Mouse (Mus musculus) liver, adult 2 months (tissue): ENCODE results near the gene Rab44. TPM values are rescaled to one million over a fixed set of nuclear protein-coding genes. Genes with fewer than 3 reads are reported as not detected.

Source experiments
- DNase-seq: peaks from one replicate; pipeline ENCODE4 v3.0.0-alpha.2; 2011; ENCODE audit warnings: low read depth, low spot score; ENCODE audit errors: extremely low read depth
- H3K27ac ChIP-seq: fragments of 200-500 bp; replicated peaks from 2 replicates; pipeline ENCODE4 v1.5.1; 2012; ENCODE audit warnings: low read depth, mild to moderate bottlenecking, control low read depth, inconsistent platforms, low read length; ENCODE audit not compliant: insufficient read depth
- H3K27me3 ChIP-seq: fragments of 200-500 bp; 2 replicates; pipeline ENCODE4 v1.6.1; 2012; ENCODE audit warnings: mild to moderate bottlenecking, moderate library complexity, low read length, inconsistent platforms; ENCODE audit not compliant: control insufficient read depth, insufficient read depth
- H3K36me3 ChIP-seq: fragments of 200-500 bp; 2 replicates; pipeline ENCODE4 v1.6.1; 2012; ENCODE audit warnings: low read length, inconsistent platforms; ENCODE audit not compliant: control insufficient read depth, insufficient read depth
- H3K4me1 ChIP-seq: fragments of 200-500 bp; 2 replicates; pipeline ENCODE4 v1.6.1; 2011; ENCODE audit warnings: low read length; ENCODE audit not compliant: control insufficient read depth, insufficient read depth
- H3K4me3 ChIP-seq: fragments of 200-500 bp; 2 replicates; pipeline ENCODE4 v1.5.1; 2011; ENCODE audit warnings: low read depth, mild to moderate bottlenecking, control low read depth, low read length, moderate library complexity; ENCODE audit not compliant: insufficient read depth
- H3K79me2 ChIP-seq: fragments of 200-500 bp; 2 replicates; pipeline ENCODE4 v1.6.1; 2012; ENCODE audit warnings: inconsistent platforms, mild to moderate bottlenecking, low read length, moderate library complexity; ENCODE audit not compliant: control insufficient read depth, insufficient read depth
- H3K9ac ChIP-seq: fragments of 200-500 bp; 2 replicates; pipeline ENCODE4 v1.6.1; 2012; ENCODE audit warnings: low read depth, mild to moderate bottlenecking, control low read depth, inconsistent platforms, low read length
- CTCF ChIP-seq: fragments of 200-500 bp; IDR thresholded peaks from 2 replicates; pipeline ENCODE4 v1.5.1; 2011; ENCODE audit warnings: low read depth, low read length, control low read depth
- POLR2A ChIP-seq: fragments of 200-500 bp; IDR thresholded peaks from 2 replicates; pipeline ENCODE4 v1.6.1; 2011; ENCODE audit warnings: low read length, control low read depth; ENCODE audit not compliant: insufficient read depth; ENCODE audit errors: extremely low read depth
- WGBS: fragments of 180-500 bp; shearing (Covaris S2); methylation state at CpG from one replicate; pipeline ENCODE4 v1.1.7; 2018; 5-methylcytosine and 5-hydroxymethylcytosine counted together
- polyA plus RNA-seq: library from polyadenylated mRNA; depleted of rRNA; stranded (reverse); fragments of >200 nt; gene quantifications from 2 replicates; pipeline ENCODE4 v1.2.3, GENCODE M21; 2012; rRNA removed
- total RNA-seq: library from RNA; depleted of rRNA; stranded (reverse); fragments of >200 nt; gene quantifications from 2 replicates; pipeline ENCODE4 v1.2.3, GENCODE M21; 2014; rRNA removed

Rab44 gene
- total and polyA plus RNA-seq, 2 experiments: 0.15 TPM; not detected in 1

DNA sequence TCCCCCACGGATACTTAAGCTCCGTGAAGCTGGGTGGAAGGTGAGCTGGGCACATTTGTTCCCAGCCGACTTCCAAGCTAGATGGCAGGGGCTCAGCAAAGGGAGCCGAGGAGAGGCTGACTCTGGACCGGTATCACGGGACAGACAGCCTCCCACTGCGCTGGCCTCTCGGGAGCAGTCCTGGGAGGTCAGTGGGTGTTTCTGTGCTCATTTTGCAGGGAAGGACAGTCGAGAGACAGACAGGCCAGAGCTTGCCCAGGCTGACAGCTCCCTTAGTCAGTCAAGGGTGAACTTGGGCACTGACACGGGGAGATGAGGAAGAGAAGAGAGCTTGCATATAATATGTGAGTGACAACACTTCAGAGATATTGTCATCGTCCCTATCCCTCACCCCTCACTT is 69.2 kb downstream of the Rab44 start:
- TF ChIP-seq CTCF: no peak
- no peak for TF ChIP-seq POLR2A
- Histone ChIP-seq H3K36me3 (no peaks in the 10 kb centered on the region), H3K79me2 (no peaks in the 10 kb centered on the region), H3K9ac (no peak overlapping the region), H3K4me3 (no peak overlapping the region), H3K27me3 (no peaks in the 10 kb centered on the region), H3K27ac (no peak overlapping the region), H3K4me1 (no peaks in the 10 kb centered on the region)
- no peak for DNase-seq
- 76% methylated on average over 11 of the region's 11 CpGs for WGBS

DNA sequence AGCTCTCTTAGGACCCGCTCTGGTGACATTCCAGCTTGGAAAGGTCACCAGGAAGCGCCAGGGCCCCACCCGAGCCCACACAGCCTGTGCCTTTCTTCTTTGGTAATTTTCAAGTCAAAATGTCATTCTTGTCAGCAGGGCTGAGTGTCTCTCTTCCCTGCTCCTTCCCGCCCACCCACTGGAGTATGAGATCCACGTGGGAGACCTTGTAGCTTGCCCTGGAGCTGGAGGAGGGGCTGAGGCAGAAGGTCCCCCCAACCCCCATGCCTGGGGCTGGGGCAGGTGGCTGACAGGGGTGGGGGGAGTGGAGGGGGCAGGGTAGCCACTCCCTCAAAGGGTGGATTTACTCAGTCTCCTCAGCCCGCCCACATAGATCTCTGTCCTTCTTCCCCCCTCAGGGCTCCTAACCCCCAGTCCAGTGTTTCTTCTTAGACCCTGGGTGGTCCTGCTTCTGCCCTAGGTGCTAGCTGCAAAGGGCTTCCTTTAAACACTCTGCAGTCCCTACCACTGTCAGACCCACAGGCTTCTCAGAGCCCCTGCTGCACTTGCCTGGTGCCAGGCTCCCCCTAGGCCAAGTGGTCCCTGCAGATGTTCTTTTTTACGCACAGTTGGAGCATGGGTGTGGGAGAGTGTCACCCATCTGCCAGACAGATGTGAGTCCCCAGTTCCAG is 71.6 kb downstream of the Rab44 start:
- TF ChIP-seq CTCF: no peak
- TF ChIP-seq POLR2A: no peak
- H3K36me3 ChIP-seq: no peaks in the 10 kb centered on the region
- whole genome bisulfite sequencing: 82% methylated on average over 7 of the region's 7 CpGs

DNA sequence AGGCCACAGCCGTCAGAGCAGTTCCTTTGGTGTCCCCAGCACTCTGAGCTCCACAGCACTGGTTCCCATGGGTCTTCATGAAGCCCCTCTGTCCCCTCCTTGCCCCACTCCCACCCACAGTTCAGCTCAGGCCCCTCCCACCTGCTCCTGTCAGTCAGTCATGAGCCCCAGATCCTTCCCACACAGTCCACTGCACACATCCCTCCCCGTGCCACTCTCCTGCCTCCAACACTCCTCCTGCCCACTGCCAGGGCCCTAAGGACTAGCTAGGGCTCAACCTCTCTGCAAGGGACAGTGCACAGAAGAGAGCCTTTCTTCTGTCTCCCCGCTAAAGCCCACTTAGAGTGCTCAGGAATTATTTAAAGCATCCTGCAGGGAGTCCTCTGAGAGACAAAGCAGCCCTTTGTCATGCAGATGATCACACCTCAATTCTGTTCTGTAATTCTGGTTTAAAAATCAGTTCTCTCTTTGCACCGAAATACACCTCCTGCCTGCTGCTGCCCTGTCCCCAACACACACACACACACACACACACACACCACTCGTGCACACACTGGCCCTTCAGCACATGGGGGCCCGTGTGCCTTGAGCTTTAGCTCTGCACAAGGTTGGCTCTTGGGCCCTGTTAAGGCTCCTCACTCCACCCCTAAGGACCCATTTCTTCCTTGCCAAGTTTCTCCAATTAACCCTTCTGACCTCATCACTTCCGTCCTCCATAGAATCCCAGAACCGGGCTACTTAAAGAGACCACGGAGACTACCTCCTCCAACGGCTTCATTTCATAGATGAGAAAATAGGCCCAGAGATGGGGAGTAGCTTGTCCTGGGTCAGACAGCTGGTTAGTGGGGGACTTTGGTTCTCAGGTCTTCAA is 73.3 kb downstream of the Rab44 start:
- DNase-seq: no peak
- WGBS: 75% methylated on average over 10 of the region's 10 CpGs
- Histone ChIP-seq H3K9ac (no peak overlapping the region), H3K27me3 (no peaks in the 10 kb centered on the region), H3K4me1 (no peaks in the 10 kb centered on the region), H3K79me2 (no peaks in the 10 kb centered on the region), H3K4me3 (no peak overlapping the region), H3K27ac (no peak overlapping the region), H3K36me3 (no peaks in the 10 kb centered on the region)
- no peak for TF ChIP-seq CTCF

More for the DNA sequence above, 71.6 kb downstream of the Rab44 start:
- no peak overlapping the region for H3K4me3 ChIP-seq
- no peaks in the 10 kb centered on the region for H3K4me1 ChIP-seq
- H3K79me2 ChIP-seq: no peaks in the 10 kb centered on the region
- no peak overlapping the region for H3K27ac ChIP-seq
- H3K9ac ChIP-seq: no peak overlapping the region
- no peak for DNase-seq
- no peaks in the 10 kb centered on the region for H3K27me3 ChIP-seq

DNA sequence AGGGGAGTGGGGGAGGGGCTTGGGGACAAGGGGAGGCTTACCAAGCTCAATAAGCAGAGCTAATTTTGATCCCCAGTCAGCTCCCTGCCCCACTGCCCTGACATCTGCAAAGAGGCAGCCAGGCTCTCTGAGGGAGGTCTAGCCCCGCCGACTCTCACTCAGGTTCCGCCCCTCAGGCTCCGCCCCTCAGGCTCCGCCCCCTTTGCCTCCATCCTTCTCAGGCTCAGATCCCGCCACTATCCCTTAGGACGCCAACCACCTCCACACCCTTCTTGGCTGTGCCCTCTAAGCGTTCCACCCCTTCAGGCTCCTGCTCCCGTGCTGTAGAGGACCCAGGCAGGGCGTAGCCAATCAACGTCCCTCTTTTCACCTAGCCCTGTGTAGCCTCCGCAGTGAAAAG is 75.0 kb downstream of the Rab44 start:
- H3K4me1 ChIP-seq: no peaks in the 10 kb centered on the region
- DNase-seq: no peak
- TF ChIP-seq POLR2A: no peak
- no peak for TF ChIP-seq CTCF
- H3K79me2 ChIP-seq: no peaks in the 10 kb centered on the region
- WGBS: 23% methylated on average over 10 of the region's 12 CpGs
- no peak overlapping the region for H3K27ac ChIP-seq
- H3K36me3 ChIP-seq: no peaks in the 10 kb centered on the region
- no peak overlapping the region for H3K9ac ChIP-seq
- no peak overlapping the region for H3K4me3 ChIP-seq
- no peaks in the 10 kb centered on the region for H3K27me3 ChIP-seq

DNA sequence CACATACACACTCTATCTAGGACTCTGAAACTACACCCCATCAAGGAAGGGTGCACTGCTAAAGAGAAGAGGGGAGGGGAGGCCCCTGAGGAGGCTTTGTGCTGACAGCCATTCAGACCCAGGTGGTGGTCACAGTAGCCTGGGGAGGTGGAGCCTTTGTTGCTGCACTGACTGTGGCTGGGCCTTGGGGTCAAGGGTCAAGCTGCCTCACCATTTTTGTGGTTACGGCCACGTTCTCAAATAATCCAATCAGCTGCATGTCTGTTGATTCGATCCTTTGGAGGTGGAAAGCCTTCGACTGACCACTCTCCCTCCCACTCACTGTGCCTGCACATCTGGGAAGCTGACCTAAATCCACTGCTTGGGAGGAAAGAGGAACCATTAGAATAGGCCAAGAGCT is 81.6 kb downstream of the Rab44 start:
- H3K27me3 ChIP-seq: no peaks in the 10 kb centered on the region
- H3K36me3 ChIP-seq: no peaks in the 10 kb centered on the region
- H3K4me1 ChIP-seq: no peaks in the 10 kb centered on the region
- no peak for DNase-seq
- 76% methylated on average over 4 of the region's 4 CpGs for WGBS
- H3K4me3 ChIP-seq: no peak overlapping the region
- no peak for TF ChIP-seq POLR2A
- no peak for TF ChIP-seq CTCF
- H3K9ac ChIP-seq: no peak overlapping the region
- no peaks in the 10 kb centered on the region for H3K79me2 ChIP-seq
- no peak overlapping the region for H3K27ac ChIP-seq

Other genes starting within 250 kb of the Rab44 start
- 0.09 and 0.47 TPM in 2 replicates for gene 4930539E08Rik, start 198.8 kb upstream of the Rab44 start, total RNA-seq
- gene 4930539E08Rik, start 198.8 kb upstream of the Rab44 start, polyA plus RNA-seq: 0.10 and 0.11 TPM in 2 replicates
- not detected in 2 replicates for gene Pxt1, start 170.3 kb upstream of the Rab44 start, total RNA-seq
- not detected in 2 replicates for gene Pxt1, start 170.3 kb upstream of the Rab44 start, polyA plus RNA-seq
- 22.3 and 24.0 TPM in 2 replicates for gene Kctd20, start 162.2 kb upstream of the Rab44 start, total RNA-seq
- gene Kctd20, start 162.2 kb upstream of the Rab44 start, polyA plus RNA-seq: 17.9 and 18.9 TPM in 2 replicates
- 45.8 and 52.2 TPM in 2 replicates for gene Stk38, start 106.2 kb upstream of the Rab44 start, total RNA-seq
- gene Stk38, start 106.2 kb upstream of the Rab44 start, polyA plus RNA-seq: 52.0 and 54.4 TPM in 2 replicates
- gene Srsf3, start 81.5 kb upstream of the Rab44 start, total RNA-seq: 41.4 and 47.3 TPM in 2 replicates
- gene Srsf3, start 81.5 kb upstream of the Rab44 start, polyA plus RNA-seq: 26.6 and 40.1 TPM in 2 replicates
- gene Cdkn1a, start 23.2 kb upstream of the Rab44 start, total RNA-seq: 0.37 and 0.60 TPM in 2 replicates
- 6.9 and 9.3 TPM in 2 replicates for gene Cdkn1a, start 23.2 kb upstream of the Rab44 start, polyA plus RNA-seq
- not detected in 2 replicates for gene Cpne5, start 124.0 kb downstream of the Rab44 start, total RNA-seq
- not detected in 2 replicates for gene Cpne5, start 124.0 kb downstream of the Rab44 start, polyA plus RNA-seq
- 14.7 and 17.1 TPM in 2 replicates for gene Ppil1, start 150.0 kb downstream of the Rab44 start, total RNA-seq
- 10.4 and 14.1 TPM in 2 replicates for gene Ppil1, start 150.0 kb downstream of the Rab44 start, polyA plus RNA-seq
- gene BC004004, start 154.6 kb downstream of the Rab44 start, total RNA-seq: 85.9 and 94.0 TPM in 2 replicates
- 113 and 114 TPM in 2 replicates for gene BC004004, start 154.6 kb downstream of the Rab44 start, polyA plus RNA-seq
- gene Pi16, start 203.5 kb downstream of the Rab44 start, total RNA-seq: 0.13 and 0.28 TPM in 2 replicates
- gene Pi16, start 203.5 kb downstream of the Rab44 start, polyA plus RNA-seq: 0.07 and 0.10 TPM in 2 replicates
- gene Mtch1, start 233.8 kb downstream of the Rab44 start, total RNA-seq: 82.7 and 93.8 TPM in 2 replicates
- 136 and 143 TPM in 2 replicates for gene Mtch1, start 233.8 kb downstream of the Rab44 start, polyA plus RNA-seq
- 7.6 and 8.9 TPM in 2 replicates for gene Fgd2, start 246.8 kb downstream of the Rab44 start, total RNA-seq
- gene Fgd2, start 246.8 kb downstream of the Rab44 start, polyA plus RNA-seq: 4.0 and 8.8 TPM in 2 replicates